Mouse (Mus musculus) CD4-positive, CD25-positive, alpha-beta regulatory T cell, adult 4 months (primary cell): ENCODE results near the gene Farsa. TPM values are rescaled to one million over a fixed set of nuclear protein-coding genes. Genes with fewer than 3 reads are reported as not detected.
A peak's percentile ranks its signal among the peaks of the same experiment; 100 is the strongest.
"Not testable (repeated sequence)": the region's sequence is repeated elsewhere in the genome, so short reads cannot be mapped to it uniquely, and the experiment has no call there.

ENCODE experiments used
- ATAC-seq: one replicate; pipeline ENCODE4 v1.8.0; 2017
- polyA plus RNA-seq, 2 experiments: library from polyadenylated mRNA; unstranded; fragments of 100-300 nt; shearing (Covaris generic); gene quantifications; one replicate each; pipeline ENCODE4 v1.2.1; 2017

The Farsa gene
- polyA plus RNA-seq, 2 experiments from 2014 or later: 67.4 to 122 TPM

DNA sequence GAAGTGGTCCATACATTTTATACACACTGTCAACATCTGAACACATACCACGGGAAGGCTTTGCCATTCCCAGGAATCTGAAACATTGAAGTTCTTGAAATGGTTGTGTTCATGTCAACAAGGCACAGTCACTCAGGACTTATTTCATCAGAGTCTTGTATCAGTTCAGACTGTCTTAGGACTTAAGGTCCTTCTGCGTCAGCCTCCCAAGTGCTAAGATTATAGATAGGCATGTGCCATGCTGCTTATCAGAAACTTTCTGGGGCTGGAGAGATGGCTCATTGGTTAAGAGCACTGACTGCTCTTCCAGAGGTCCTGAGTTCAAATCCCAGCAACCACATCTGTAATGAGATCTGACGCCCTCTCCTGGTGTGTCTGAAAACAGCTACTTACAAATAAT is 17.6 kb downstream of the Farsa start:
- no peak for ATAC-seq

DNA sequence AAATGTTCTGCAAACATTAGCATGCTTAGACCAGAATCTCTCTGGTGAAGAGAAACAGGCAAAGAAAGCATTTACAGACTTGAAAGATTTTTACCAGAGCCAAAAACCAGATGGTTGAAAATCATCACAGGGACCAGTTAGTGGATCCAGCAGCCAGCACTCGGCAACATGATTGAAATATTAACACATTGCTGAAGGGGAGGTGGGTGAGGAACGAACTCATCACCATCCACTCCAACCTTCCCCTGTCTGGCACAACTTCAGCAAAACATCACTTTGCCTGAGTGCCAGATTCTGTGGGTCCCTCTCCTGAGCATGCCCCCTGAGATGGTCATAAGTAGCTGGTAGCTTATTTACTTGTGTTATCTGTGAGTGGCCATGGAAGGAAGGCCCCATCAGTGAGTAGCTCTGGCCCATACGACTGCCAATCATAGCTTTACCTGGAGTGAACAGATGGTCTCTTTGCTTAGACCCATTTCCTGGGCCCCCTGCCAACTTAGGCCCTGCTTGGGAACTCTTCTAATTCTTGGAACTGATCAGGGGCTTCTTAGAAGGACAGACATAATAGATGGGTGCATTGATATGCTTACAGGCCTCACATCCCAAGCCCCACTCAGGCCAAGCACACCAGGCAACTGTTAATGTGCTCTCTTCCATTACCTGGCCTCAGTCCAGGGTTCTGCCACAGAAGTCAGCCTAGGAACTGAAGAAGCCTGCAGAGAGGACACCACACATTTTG is 20.7 kb downstream of the Farsa start:
- ATAC-seq: no peak

DNA sequence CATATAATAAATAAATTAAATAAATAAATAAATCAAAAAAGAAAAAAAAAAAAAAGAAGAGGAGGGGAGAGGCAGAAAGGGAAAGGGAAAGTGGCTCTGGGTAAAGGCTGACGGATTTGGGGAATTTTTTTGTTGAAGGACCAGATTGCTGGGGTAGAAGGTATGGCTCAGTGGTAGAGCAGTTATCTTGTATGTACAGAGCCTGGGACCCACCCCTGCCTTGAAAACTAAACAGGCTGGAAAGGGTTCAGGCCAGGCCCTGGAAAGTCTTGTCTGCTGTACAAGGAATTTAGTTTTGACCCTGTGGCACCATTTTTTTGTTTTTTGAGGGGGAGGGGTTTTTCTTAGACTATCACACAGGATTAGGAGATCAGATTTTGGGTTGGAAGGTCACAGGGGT is 22.1 kb downstream of the Farsa start:
- no peak for ATAC-seq

DNA sequence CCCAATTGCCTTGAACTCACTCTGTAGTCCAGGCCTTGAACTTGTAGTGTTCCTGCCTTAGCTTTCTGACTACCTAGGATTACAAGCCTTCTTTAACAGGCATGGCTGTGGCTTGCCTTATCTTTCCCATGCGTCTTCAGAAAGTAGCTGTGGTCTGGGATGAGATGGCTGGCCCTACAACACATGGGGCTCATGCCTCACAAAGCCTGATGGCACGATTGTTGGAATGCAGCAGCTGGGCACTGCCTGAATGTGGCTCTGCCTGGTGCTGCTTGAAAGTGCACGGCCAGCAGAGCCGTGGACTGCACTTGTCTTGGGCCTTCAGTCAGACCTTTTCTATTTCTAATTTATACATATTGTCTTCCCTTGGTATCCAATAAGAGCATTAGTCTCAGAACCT is 27.9 kb downstream of the Farsa start:
- ATAC-seq: no peak

DNA sequence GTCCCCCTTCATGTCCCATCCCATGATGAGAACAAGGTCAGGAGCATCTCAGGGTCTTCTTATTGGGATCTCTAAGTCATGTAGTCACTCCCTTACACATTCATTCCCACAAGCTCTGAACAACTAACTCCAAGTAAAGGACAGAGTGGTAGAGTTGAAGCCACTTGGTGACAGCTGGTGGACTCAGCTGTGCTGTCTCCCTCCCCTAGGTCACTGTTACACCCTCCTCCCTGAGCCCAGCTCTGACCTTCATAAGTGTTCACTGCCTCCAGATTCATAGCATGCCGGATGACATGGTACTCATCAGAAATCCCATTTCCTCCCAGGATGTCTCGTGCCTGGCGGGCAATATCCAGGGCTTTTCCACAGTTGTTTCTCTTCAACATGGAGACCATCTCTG is 31.5 kb downstream of the Farsa start:
- no peak for ATAC-seq

DNA sequence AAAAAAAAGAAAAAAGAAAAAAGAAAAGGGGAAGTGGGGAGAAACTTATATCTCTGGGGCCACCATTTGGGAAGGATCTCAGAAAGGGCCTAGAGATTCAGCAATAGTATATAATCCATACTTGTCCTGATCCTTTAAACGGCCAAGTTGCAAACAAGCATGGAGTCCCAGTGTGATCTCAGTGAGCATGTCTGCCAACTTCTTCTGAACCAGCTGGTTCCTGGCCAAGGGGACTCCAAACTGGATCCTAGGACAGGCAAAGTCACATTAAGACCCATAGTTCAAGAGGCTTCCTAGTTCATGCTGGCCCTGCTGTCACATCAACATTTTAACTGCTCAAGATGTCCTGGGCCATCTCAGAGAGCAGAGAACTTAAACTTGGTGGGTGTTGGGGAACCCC is 32.4 kb downstream of the Farsa start:
- ATAC-seq: no peak

DNA sequence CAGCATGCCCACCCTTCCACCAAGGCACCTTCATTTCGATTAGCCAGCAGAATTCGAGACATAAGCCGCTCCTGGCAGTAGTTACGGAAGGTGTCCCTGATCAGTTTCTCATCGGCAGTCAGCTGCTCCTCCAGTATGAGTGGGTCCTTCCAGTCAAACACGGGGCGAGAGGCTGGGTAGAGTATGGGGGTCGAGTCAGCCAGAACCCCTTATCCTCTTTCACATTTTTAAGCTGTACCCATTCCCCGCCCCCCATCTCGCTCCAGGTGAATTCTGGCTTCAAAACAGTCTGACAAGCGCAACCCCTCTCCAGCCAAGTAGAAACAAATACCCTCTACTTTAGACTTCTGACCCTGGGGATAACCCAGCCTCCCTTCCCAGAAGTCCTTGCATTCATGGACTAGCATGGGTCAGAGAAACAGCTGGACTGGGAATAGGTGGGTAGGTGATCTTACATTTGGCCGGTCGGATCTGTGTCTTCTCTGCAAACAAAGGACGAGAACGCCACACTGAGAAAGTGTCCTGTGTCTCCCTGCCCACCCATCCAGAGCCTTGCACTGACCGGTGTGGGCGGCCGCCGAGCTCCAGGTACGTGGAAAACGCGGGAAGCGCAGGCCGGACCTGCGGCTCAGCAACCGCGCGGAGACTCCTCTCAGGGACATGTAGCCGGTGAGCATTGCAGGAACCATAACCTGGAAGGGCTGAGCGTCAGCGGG is 36.4 kb downstream of the Farsa start:
- no peak for ATAC-seq

DNA sequence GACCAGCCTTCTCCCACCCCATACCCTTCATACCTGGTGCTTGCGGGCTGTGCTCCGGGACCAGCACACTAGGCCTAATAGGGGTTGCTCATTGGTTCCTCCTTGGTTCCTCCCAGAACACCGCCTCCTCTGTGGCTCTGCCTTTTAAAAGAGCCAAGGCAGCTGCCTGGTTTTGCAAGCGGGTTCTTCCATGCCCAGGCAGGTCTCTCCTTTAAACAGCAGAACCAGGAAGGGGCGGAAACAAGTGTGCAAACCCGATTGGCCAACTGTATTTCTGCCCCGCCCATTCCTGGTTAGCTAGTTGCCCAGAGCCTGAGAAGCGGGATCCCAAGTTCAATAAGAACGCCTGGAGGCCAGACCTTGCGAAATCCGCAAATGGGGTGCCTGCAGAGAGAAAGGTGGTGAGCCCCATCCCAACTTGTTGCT is 36.9 kb downstream of the Farsa start, which contains the start of gene Gcdh:
Gene Gcdh (minus strand): TSS at position 213 of the 426 bp plus-strand sequence.
- ATAC-seq: peak; percentile 99

DNA sequence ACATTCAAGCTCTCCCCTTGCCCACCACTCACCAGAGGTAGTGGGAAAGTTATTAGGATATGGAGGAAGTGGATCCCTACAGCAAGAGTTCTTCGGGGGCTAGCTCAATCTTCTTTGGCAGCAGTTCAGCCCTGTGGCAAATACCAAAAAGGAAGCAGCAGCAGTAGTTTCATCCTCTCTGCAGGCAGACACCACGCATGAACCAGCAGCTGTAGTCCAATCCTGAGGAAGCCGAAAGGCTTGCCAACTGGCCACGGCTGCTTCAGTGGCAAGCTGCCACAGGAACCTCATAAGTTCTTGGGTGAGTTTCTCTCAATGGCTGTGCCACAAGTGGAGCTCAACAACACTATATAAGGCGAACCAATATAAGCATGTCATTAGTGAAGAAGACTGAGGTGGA is 39.2 kb downstream of the Farsa start:
- ATAC-seq: no peak

DNA sequence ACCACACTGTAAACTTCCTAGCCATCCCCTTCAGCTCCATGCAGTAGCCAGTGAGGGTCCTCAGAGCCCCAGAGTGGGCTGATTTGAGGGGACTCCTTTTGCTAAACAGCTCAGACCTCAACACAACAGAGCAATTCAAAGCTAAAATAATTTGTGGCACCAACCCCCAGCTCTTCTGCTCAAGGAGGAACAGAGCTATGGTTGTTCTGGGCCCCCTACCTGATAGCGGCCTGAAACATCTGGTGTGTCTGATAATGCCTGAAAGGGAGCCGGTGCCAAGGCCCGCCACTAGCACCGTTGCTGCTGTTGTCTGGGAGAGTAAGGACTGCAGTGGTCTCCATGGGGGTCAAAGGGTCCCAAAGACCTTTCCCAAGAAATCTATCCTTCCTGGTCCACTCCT is 44.3 kb downstream of the Farsa start:
- ATAC-seq: no peak

DNA sequence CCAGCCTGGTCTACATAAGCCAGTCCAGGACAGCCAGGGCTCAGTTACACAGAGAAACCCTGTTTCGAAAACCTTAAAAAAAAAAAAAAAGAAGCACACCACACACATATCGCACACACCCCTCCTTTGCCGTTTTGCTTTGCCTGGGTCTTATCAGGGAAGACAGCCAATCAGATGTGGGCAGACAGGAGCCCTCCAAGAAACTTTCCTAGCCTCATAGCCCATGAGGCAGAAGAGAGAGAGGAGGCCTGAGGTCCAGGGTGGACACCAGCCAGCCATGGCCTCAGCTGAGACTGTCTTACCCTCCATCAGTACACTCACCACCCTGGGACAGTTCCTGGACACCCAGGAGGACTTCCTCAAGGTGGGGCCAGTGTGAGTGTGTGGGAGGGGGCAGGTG is 45.0 kb downstream of the Farsa start, which contains the start of gene Klf1:
Gene Klf1 (plus strand): TSS at position 177 of the 400 bp plus-strand sequence.
- ATAC-seq: no peak

DNA sequence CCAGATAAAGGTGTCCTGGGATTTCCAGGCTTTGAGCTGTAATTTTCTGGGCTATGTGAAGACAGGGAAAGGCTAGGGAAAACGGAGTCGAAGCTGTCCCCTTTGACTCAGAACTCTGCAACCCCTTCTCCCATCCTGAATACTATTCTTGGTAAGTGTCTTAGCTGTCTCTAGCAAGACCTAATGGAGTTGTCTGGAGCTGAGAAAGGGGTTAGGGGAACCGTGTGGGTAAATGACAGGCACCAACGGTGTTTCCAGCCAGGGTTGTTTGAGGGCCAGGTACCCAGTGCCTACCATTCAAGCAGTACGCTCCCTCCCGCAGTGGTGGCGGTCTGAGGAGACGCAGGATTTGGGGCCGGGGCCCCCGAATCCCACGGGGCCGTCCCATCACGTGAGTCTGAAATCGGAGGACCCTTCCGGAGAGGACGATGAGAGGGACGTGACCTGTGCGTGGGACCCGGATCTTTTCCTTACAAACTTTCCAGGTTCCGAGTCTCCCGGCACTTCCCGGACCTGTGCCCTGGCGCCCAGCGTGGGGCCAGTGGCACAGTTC is 45.7 kb downstream of the Farsa start:
- ATAC-seq: no peak

DNA sequence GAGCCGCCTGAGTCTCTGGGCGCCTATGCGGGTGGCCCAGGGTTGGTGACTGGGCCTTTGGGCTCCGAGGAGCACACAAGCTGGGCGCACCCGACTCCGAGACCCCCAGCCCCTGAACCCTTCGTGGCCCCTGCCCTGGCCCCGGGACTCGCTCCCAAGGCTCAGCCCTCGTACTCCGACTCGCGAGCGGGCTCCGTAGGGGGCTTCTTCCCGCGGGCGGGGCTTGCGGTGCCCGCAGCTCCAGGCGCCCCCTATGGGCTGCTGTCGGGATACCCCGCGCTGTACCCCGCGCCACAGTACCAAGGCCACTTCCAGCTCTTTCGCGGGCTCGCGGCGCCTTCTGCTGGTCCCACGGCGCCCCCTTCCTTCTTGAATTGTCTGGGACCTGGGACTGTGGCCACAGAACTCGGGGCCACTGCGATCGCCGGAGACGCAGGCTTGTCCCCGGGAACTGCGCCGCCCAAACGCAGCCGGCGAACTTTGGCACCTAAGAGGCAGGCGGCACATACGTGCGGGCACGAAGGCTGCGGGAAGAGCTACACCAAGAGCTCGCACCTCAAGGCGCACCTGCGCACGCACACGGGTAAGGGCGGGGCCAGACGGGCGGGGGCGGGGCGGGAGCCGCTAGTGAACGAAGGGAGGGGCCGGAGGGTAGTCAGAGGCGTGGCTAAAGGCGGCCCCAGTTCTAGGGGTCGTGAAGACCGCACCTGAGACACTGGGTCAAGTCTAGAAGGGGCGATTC is 46.3 kb downstream of the Farsa start:
- ATAC-seq: peak; percentile 90

DNA sequence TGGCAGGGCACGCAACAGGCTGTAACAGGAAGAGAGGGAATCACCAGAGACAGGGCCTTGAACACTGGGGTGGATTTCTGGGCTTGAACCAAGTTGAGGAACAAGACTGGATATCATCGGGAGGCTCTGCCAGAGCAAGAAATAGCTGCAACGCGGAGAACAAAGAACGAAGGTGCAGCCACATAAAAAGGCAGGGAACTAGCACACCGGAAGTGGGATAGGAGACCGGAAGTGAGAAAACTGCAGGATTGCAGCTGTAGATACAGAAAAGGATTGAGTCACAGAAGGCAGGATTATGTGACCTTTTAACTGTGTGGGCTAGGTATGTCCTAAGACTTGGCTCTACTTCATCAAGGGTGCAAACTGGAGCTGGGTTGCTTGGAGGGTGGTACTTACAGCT is 47.6 kb downstream of the Farsa start:
- ATAC-seq: no peak

DNA sequence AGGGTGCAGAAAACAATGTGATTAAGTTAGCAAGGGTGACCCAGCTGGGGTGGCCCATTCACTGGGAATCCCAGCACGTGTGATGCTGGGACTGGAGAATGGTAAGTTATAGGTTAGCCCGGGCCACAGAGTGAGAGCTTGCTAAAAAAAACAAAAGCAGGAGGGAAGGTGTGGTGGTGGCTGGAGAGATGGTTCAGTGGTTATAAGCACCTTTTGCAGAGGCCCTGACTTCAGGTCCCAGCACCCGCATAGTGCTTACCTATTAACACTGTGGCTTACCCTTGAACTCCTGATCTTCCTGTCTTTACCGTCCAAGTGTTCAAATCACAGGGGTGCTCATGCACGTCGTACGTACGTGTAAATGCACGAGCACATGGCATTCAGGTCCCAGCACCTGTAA is 50.2 kb downstream of the Farsa start:
- ATAC-seq: no peak

DNA sequence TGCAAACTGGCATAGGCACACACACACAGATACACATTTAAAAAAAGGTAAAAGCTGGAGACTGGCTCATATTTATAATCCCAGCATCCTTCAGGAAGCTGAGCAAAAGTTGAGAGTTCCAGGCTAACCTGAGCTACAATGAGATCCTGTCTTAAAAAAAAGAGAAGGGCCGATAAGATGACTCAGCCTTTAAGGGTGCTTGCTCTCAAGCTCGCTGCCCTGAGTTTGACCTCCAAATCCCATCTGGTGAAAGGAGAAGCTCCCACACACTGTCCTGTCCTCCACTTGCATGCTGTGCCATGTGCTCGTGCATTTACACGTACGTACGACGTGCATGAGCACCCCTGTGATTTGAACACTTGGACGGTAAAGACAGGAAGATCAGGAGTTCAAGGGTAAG is 50.7 kb downstream of the Farsa start:
- ATAC-seq: no peak

DNA sequence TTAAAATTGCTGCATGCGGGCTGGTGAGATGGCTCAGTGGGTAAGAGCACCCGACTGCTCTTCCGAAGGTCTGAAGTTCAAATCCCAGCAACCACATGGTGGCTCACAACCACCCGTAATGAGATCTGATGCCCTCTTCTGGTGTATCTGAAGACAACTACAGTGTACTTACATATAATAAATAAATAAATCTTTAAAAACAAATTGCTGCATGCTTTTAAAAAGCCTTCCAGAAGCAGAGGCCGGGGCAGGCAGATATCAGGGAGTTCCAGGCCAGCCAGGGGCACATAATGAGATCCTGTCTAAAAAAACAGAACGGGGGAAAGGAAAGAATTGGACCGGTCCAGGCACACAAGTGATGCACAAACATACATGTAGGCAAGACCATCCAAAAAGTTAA is 51.2 kb downstream of the Farsa start:
- ATAC-seq: not testable (repeated sequence)

DNA sequence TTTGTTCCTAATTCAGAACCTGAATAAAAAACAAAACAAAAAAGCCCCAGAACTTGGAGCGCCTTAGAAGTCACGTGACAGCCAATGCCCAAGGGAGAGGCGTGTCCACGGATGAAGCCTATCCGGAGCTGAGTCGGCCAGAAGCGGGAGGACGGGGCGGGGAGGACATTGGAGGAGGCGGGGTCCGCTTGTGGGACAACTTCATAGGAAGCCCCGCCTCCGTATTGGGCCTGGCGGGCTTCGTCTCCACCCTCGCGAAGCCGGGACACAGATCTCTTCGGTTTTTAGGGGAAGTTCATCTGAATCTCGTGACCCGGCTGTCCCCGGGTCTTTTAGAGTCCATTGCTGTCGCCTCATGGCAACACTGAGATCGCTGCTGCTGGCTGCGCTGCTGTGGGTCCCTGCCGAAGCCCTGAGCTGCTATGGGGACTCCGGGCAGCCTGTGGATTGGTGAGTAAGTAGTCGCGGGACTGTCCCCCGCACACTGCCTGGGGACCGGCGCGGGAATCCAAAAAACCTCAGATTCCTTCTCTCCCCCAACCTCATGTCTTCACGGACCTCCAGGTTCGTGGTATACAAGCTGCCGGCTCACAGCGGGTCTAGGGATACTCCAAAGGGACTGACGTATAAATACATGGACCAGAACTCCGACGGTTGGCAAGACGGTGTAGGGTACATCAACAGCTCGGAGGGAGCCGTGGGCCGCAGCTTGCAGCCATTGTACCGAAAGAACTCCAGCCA is 51.8 kb downstream of the Farsa start, which contains the start of gene Dnase2a:
Gene Dnase2a (plus strand): TSS at position 140 of the 741 bp plus-strand sequence.
- peak; percentile 87 for ATAC-seq

DNA sequence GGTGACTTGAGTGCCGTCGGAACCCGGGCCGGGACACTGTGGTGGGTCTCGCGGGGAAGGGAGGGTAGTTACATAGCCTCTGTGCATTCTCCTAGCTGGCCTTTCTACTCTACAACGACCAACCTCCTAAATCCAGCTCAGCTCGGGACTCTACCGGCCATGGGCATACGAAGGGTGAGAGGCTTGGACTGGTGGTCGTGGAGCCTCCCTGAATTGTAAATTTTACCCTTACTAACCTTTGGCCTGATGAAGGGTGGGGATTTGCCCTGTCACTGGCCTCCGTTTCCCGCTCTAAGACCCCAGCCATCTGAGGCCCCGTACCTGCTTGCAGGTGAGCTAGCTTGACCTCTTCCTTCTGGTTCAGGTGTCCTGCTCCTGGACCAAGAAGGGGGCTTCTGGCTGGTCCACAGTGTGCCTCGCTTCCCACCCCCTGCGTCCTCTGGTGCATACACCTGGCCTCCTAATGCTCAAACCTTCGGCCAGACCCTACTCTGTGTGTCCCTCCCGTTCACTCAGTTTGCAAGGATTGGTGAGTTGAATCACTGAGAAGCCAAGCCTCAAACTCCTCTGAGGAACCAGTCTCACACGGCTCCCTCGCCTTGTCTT is 52.5 kb downstream of the Farsa start:
- no peak for ATAC-seq

DNA sequence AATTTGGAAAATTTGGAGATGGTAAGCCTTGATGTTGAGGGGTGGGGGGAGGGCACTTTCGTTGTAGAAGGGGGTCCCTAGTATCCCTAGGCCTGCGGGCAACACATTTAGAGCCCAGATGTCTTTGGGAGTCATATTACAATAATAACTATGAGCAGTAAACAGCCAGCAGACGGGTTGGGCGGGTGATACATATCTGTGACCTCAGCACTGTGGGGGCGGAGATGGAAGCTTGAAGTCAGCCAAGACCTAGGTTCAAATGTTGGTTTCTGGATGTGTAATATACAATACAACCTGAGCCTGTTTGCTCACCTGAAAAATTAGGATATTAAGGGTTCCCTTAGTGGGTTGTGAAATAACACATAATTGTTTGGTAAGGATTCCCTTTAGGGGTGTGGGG is 53.2 kb downstream of the Farsa start:
- ATAC-seq: no peak

DNA sequence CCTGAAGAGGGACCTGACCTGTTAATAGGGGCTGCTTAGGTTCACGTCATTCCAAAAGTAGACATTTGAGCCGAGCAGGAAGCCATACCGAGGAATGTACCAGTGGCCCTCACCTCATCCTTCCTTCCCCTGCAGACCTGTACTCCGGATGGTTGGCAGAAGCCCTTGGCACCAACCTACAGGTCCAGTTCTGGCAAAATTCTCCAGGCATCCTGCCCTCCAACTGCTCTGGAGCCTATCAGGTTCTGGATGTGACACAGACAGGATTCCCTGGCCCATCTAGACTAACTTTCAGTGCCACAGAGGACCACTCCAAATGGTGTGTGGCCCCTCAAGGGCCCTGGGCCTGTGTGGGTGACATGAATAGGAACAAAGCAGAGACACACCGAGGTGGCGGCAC is 53.8 kb downstream of the Farsa start:
- no peak for ATAC-seq

DNA sequence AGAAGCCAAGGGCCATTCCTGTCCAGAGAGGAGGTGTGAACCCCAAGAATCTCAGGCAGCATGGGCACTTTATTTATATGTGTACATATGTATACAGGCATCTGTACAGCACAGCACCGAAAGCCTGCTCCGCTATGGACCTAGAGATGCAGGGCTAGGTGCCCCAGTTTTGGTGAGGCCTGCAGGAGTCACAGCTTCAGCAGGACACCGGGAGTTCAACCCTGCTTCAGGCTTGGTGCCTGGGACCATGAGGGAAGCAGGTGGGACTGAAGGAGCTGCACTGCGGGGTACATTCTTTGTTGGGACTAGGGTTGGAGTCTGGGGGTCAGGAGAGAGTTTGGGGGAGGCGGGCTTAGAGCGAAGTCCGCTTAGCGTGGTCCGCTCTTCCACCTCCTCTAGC is 55.1 kb downstream of the Farsa start:
- ATAC-seq: no peak
